Mouse (Mus musculus): ENCODE data around the gene Frem2.

DNA sequence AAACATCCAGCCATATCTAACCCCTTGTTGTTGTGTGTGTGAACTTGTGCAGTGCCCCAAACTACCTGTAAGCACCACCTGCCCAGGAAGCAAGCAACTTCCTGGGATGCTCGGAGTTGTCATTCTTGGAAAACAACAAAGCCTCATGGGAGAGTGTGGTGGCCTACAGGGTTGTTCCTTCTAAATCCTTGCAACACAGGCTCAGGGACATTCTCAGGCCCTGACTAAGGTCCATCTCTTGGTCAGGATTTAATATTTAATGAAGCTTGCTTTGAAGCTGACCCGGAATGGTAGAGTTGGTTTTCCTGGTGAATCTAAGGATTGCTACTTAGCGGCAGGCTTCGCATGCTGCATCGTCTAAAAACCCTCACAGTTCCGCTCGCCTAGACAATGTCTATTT is 65.1 kb downstream of the Frem2 start:
- TF ChIP-seq CTCF (IDR thresholded peaks at IDR 0.05; ENCODE audit: insufficient read depth, low read length) (no peak), POLR2A (IDR thresholded peaks at IDR 0.05; ENCODE audit: borderline replicate concordance, extremely low read depth, low read depth, low read length) (no peak)

All from lung, adult 2 months (tissue).